Mouse (Mus musculus) 3T3-L1 (cell line): ENCODE data around the gene Fbxo40.

Experiments used
- DNase-seq: peaks from one replicate; pipeline ENCODE4 v3.0.0-alpha.2; 2015; ENCODE audit warnings: low read depth, low spot score

Gene Fbxo40

DNA sequence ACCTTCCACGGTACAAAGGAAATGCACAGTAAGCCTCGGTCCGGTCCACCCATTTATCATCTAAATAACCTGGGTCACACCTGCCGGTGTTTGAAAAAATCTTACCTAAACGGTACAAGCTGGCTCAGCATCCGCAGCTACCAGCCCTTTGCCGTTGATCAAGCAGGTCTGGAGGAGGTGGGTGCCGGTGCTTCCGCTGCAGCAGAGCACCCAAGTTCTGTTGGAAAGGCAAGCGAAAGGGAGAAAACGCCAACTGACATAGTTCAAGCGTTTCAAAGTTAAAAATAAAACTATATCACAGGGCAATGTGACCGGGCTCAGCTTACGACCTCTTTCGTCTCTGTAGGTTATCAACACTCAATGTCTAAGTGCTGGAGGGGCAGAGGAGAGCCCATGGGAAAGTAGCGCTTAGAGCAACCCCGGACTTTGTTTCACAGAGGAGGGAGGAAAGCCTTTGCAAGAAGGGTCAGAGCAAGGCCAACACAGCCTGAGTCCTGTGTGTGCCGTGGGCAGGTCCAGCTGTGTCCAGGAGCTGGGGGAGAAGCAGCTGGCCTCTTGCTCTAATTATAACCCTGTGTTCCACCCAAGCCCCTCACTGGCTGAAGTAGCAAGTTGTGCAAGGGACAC, at the start of gene Fbxo40:
Gene Fbxo40, minus strand, starts transcription at position 469 of the 627 bp plus-strand sequence.
- no peak for DNase-seq

DNA sequence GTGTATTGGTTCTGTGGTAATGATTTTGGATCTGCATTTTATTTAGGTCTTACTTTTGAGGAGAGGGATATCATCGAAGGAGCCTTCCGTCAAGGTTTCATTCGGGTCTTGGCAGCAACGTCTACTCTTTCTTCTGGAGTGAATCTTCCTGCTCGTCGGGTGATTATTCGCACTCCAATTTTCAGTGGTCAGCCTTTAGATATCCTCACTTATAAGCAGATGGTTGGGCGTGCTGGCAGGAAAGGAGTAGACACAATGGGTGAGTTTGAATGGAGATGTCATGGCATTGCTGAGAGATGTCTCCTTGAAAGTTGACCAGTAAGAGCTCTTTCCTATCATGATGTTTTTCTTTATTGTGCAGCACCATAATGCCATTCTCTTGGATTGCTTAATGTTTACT, 44.5 kb upstream of the Fbxo40 start:
- DNase-seq = no peak

DNA sequence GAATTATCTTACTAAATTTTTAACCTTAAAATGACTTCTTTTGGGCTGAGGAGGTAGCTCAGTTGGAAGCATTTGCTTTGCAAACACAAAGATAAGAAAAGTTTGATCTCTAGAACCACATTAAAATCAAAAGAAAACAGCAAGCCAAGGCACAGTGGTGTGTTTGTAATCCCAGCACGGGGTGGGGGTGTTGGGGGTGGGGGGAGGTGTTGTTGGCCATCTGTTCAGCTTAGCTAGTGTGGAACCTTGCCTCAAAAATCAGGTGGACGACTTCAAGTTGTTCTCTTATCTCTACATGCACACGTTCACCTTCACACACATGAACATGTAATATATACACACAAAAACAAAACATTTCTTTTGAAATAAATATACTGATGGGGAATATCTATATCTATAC, 41.7 kb upstream of the Fbxo40 start:
- no peak for DNase-seq

DNA sequence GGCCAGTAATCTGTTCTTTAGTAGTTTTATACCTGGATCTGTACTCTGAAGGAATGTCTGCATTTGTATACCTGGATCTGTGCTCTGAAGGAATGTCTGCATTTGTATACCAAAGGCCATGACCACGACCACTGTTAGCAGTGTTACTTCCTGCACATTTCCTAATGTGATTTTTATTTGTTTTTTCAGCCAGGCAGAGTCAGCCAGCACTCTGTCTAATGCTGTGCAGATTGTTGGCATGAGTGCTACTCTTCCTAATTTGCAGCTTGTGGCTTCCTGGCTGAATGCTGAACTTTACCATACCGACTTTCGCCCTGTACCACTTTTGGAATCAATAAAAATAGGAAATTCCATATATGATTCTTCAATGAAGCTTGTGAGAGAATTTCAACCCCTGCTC, 37.3 kb upstream of the Fbxo40 start:
- no peak for DNase-seq

DNA sequence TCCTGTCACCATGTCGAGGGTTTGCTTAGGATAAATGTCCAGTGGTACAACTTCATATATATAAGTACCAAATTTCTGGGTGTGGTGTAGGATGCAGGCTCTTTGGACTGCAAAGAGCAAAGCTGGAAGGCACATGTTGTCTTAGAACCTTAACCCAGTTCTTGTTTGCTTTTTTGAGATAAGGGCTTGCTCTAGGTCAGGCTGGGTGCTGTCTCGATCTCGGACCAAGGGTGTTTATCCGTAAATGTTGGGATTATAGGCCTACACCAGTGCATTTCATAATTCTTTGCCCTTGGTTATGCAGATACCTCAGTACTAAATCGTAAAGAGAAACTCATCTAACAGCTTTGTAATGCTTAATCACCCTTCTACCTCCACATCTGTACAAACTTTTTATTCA, 22.1 kb upstream of the Fbxo40 start:
- no peak for DNase-seq

DNA sequence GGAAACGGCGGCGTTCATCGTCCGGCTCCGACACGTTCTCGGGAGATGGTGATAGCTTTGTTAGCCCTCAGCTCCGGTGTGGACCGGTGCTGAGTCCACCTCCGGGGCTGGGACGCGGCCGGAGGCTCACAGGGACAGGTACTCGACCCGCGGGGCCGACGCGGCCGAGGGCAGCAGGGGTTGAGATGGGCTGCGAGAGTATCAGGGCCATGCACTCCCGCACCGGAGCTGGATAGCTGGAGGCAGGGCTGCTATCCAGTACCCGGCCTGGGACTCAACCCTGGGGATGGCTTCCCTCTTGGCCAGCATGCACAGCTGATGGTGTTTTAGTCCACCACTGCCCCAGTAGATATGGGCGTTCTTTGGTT, 21.6 kb upstream of the Fbxo40 start:
- DNase-seq = peak; percentile 33

DNA sequence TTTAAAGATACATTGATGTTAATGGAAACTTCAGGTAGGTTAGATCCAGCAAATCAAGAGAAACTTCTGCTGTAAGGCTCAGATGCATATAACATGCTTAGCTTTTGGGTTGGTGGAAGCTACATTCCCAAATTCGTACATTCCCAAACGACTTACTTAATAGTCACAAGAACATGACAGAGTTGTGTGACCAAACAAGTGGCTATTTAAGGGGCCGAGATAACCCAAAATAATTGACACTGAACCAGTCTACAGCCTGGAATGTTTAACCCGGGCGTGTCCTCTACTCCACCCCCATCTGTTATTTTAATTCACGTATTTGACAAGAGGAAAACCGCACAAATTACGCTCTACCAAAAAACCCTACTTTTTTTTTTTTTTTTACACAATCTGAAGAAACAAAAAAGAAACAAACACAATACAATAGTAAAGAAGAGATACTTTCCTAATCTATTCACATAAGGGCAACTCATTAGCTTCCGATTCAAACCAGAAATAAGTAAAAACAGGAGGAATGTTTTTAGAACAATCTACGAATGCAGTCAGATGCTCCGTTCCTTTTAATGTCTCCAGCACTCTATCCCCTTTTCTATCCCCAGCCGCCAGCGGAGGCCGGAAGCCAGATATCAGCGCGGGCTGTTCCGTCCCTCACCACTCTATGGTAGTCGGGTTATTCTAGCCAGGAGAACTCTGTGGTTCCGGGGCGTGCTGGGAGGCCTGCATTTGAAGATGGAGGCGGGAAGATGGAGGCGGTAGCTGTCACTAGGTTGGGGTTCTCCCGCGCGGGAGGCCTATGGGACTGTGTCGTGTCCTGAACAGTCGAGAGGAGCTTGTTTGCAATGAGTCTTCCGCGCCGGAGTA, 21.0 kb upstream of the Fbxo40 start, which contains the start of gene Polq:
Gene Polq, plus strand, starts transcription at position 726 of the 861 bp plus-strand sequence.
- peak; percentile 98 for DNase-seq

DNA sequence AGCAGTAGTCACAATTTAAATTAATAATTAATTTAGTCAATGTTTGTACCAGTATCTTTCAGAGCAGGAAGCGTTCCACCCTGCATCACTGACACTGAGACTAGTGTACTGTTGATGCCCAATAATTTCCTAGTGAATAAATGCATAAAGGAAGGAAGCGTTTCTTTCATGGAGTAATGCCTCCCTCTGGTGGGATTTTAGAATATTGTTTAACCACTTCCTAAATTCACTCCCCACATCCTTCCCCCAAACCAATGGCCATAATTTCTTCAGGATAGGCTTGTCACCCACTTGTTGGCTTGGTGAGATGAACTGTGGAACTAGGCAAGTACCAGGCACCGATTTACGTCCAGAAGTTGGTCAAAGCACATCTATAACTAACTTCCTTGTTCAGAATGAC, 20.1 kb upstream of the Fbxo40 start:
- DNase-seq = peak; percentile 92

DNA sequence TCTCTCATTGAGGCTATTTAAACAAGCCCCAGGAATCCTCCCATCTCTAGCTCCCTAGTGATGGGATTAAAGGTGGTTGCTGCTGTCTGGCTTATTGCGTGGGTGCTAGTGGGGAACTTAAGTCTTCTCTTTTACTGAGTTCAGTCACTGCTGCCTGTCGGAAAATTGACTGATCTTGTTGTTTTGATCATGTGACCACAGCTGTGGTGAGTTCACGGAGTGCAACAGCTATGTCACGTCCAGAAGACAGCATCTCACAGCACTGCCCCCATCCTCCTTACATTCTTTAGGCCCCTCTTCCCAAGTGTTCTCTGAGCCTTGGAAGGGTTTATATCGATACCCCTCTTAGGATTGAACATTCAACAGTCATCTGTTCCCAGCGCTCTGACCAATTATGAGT, 19.0 kb upstream of the Fbxo40 start:
- no peak for DNase-seq

DNA sequence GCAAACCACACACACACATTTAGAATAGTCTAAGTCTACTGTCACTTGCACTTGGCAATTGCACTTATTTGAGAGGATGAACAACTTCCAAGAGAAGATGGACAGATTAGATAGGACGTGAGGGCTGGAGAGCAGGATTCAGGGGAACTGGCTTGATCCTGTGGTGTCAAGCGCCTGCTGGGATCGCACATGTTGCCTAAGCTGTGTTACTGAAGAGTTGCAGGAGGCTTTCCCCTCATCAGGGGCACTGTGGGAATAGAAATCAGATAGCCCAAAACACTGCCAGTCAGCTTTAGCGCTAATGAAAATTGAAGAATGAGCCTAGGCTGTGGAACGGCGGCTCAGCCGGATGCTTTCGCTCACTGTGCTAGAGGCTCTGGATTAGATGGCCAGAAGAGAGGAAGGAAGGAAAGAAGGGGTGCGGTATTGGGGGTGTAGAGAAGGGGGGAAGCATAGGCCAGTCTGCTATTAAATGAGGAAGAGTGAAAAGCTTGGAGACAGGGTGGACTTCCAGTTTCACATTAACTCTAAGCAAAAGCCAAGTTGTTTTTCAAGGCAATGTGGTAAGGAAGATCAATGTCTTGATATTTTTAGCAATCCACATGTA, 9.2 kb upstream of the Fbxo40 start:
- DNase-seq = no peak

DNA sequence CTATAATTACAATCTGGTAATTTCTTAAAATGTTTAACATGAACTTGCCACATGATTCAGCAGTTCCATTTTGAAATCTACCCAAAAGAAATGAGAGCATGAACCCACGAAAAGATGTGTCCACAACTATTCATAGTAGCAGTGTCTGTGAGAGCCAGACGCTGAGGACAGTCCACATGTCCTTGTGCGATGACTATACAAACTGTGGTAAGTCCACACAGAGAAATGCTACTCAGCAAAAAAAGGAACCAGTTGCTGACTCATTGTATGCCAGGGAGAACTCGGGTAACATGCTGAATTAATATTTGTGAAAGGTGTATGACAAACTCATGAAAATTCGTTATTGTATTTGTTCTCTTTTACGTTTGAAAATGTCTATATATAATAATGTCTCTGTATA, 7.4 kb upstream of the Fbxo40 start:
- DNase-seq = peak; percentile 27

DNA sequence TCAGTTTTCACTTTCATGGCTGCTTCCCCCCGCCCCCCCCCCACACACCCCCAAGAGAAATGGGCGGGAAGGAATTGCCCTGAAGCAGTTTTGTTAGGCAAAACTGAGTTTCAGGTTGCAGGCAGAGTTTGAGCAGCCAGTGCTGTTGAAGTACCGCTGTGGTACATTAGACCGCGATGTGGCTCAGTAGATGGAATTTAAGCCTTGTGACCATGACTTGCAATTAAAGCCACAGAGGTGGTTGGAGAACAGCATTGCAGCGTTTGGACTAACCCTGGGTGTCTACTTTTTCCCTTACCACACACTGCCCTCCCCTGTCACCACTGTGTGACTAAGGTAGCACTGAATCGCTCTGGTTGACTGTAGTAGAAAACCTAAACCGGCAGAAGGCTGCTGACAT, 774 bp downstream of the Fbxo40 start:
- DNase-seq = peak; percentile 21

DNA sequence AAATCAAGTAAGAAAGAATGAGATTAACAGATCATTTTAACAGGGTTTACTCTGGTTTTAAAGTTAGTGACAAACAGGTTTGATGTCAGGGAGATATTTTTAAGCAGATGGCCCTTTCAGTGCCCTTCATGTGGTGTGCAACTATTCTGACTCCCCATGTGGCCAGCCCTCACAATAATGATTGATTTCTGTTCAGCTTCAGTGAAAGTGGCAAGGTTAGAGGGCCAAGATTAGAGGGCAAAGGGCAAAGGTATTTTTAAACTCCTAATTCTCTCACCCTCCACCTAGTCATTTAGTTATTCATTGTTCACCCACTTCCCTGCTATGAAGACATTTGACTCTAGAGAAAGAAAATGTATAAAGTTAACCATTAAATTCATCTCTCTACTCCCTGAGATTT, 2.2 kb downstream of the Fbxo40 start:
- DNase-seq = no peak

DNA sequence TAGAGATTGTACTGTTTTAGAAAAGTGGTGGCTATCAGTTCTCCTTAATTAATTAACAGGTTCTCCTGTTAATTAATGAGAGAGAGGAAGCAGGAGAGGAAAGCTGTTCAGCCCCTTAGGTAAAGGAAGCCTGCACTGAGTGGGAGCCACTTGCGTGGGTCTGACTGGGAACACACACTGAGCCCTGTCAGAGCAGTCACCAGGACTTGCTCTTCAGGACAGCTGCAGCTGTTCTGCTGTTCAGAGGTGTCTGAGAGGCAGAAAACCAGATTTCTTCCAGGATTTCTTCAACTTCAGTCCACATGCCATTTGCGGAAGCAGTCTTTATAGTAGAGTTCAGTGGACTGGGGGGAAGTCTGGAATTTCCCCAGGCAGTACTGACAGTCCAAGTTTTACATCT, 2.9 kb downstream of the Fbxo40 start:
- no peak for DNase-seq

DNA sequence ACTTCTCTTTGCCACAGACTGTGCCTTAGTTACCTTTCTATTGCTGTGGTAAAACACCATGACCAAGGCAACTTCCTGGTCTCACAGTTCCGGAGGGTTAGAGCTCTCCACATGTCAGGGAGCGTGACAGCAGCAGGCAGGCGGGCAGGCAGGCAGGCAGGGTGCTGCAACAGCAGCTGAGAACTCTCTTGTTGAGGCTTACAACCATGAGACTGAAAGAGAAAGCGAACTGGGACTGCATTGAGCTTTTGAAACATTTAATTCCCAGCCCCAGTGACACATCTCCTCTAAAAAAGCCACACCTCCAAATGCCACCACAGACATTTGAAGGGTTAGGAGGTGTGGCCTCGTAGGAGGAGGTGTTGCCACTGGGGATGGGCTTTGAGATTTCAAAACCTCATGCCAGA, 4.6 kb downstream of the Fbxo40 start:
- DNase-seq = peak; percentile 16

DNA sequence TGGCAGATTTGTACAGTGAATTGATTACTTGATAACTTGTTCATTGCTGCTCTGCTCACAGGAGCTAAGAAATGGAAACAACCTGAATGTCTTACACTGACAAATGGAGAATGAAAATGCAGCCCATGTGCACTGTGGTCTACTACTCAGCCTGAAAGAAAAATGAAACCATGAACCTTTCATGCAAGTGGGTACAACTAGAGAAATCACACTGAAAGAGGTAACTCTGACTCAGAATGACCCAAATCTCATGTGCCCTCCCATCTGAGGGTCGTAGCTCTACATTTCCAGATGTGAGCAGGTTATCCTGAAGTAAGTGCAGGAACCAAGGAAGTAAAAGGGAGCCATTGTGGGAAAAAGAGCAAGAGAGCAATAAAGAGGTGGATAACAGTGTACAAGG, 6.5 kb downstream of the Fbxo40 start:
- no peak for DNase-seq

DNA sequence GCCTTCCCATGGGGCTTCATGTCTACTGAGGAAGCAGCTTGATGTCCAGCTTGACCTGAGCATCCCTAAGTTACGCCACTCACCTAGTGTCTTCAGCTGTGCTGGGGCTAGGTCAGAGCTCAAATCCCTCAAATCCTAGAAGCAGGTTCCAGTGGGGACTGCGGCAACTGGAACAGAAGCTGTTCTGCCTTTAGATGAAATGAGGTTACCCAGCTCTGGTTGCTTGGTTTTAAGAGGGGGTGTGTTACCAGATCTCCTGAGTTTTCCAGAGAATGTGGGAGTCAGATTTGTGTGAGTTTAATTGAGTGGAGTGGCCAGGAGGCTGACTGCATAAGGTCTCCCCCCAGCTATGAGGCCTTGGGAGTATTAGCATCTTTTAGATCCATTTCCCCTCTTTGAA, 11.1 kb downstream of the Fbxo40 start:
- no peak for DNase-seq

DNA sequence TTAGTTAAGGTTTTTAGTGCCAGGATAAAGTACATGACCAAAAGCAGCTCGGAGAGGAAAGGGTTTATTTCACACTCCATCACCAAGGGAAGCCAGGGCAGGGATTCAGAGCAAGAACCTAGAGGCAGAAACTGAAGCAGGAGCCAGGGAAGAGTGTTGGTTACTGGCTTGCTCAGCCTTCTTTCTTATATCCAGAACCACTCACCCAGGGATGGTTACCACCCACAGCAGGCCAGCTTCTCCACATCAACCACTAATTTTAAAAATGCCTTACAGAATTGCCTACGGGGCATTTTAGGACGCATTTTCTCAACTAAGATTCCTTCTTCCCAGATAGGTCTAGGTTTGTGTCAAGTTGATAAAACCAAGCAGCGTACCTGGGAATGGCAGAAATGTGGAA, 26.9 kb downstream of the Fbxo40 start:
- DNase-seq = no peak

DNA sequence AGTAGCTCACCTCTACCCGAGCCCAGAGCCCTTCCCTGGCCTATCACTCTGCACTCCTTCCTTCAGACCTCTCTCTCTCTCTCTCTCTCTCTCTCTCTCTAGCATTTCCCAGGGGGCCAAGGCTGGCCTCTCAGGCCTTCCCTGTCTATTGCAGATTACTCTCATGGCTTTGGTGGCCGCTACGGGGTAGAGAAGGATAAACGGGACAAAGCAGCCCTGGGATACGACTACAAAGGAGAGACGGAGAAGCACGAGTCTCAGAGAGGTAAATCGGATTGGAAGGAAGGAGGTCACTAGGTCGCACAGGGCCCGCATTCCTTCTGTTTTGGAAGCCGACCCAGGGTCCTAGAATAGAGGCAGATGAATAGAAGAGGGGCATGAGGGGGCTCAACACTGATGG, 35.2 kb downstream of the Fbxo40 start:
- no peak for DNase-seq

DNA sequence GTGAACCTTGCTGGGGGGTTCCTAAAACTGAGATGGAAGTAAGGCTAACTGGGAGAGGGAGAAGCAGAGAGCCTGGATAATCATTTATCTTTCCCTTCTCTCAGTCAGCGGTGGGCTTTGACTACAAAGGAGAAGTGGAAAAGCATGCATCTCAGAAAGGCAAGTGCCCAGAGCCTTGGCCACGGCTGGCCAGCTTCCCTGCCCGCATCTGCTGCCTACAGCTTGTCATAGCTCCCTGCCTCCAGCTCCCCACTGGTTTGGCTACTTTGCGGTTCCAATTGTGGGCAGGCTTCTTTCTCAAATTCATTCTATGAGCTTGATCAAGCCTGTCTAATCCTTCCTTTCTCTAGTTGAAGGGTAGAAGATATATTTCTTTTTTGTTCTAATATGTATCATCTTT, 39.2 kb downstream of the Fbxo40 start:
- no peak for DNase-seq

DNA sequence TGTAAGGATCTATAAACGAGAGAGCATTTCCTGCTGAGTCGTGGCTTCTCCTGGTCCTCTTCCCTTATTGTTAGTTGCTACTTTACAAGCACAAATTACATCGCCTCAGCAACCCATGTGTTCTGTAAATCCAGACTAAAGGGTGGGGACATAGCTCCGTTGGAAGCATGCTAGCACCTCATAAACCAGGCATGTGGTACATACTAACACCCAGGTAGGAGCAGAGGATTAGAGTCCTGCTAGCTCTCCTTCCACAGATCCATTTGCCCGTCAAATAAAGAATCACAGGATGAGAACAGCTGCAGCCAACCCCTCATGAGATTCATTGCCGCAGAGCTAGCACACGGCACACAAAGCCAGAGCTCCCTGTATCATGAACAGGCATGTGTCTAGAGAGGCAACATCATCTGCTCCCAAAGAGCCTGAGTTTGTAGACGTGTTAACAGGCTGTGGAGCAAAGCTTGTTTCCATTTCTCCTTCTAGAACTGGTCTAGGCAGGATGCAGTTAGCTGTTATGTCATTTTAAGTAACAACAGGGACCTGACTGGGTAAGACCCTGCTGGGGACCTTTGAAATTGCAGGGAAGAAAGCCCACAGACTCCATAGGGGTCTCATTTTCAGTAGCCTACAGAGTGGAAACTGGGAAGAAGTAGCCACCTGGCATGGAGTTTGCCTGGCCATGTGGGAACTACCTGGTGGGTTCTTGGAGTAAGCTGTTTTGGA, 40.5 kb downstream of the Fbxo40 start:
- no peak for DNase-seq

DNA sequence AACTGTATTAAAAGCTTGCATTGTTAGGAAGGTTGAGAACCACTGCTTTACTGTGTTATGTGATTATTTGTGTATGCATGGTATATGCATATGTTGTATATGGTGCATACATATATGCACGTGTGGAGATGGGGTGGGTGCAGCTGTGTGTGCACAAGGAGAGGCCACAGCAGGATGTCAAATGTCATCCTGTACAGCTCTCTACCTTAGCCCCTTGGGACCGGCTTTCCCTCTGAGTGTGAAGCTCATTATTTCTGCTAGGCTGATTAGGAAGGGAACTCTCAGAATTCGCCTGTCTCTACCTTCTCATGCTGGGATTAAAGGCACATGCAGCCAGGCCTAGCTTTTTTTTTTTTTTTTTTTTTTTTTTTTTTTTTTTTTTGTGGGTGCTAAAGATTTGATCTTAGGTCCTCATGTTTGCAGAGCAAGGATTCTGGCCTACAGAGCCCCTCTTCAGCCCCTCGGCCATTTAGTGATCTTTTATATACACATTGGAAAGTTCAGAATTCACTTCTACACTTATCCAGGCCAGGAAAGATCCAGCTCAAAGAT, 42.5 kb downstream of the Fbxo40 start:
- no peak for DNase-seq
